Mouse (Mus musculus): ENCODE data around the gene Cd2bp2.
A peak's percentile ranks its signal among the peaks of the same experiment; 100 is the strongest.

The Cd2bp2 gene

DNA sequence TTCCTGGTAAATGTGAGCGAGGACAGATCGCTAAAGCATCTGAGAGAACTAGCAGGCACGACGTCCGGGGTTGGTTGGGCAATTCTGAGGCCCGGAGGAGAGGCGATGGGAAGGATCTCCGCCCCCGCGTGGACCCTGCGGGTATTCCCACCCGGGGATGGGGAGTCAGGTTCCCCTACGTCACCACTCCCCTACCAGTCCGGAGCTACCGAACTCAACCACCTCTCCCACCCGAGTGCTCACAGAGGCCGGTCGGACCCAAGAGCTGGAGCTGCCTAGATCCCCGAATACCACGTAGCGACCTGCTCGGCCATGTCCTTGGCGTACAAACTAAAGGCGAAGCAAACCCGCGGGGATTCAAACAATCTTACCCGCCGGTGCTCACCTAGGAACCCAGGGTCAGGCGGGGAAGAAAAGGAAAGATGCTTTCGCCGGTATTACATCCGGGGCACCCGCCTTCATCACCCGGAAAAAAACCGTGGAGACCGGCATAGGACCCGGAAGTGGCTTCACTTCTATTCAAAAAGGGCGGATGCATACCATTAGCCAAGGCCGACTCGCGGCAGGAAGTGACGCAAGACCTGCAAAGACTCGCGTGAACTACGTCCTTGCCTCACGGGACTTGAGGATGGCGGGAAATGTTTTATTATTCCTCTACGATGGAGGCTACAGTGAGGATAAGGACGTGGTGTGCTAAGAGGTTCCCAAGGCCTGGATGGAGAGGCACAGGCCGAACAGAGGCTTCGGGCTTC is at the start of gene Cd2bp2:
Cd2bp2 (minus strand) TSS at position 507 of the 752 bp plus-strand sequence.
- DNase-seq, result peak; percentile 97 to 98

DNA sequence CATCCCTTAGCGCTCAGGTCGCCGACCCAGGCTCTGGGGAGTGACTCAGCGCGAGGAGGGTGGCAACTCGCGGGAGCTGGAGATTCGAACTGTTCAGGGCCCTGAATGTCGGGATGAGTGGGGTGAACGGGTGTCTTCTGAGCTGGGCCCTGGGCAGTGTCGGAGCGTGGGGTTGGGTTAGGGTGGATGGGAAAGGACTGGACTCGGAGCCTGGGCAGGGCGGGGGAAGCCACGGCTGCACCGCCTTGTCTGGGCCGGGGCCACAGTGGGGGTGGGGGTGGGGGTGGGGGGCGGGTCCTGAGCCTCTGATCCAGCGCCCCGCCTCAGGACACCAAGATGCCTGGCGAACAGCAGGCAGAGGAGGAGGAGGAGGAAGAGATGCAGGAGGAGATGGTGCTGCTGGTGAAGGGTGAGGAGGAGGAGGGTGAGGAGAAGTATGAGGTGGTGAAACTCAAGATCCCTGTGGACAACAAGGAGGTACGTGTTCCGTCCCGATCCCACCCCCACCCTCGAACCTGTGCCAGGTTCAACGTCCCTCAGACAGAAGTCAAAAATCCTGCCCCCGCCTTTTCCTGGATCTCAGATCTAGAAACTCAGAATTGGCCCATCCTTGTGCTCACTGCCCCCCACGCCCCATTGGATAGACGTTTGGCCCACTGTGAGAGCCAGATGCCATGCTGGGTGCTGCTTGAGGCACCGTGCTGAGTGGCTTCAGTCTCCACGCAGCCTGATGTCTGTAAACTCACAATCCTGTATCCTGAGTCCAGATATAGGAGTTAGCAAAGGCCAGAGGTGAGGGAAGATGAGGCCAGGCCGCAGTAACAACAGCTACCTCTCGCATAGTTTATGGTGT is 49.0 kb upstream of the Cd2bp2 start:
- DNase-seq, result peak; percentile 52 to 72

DNA sequence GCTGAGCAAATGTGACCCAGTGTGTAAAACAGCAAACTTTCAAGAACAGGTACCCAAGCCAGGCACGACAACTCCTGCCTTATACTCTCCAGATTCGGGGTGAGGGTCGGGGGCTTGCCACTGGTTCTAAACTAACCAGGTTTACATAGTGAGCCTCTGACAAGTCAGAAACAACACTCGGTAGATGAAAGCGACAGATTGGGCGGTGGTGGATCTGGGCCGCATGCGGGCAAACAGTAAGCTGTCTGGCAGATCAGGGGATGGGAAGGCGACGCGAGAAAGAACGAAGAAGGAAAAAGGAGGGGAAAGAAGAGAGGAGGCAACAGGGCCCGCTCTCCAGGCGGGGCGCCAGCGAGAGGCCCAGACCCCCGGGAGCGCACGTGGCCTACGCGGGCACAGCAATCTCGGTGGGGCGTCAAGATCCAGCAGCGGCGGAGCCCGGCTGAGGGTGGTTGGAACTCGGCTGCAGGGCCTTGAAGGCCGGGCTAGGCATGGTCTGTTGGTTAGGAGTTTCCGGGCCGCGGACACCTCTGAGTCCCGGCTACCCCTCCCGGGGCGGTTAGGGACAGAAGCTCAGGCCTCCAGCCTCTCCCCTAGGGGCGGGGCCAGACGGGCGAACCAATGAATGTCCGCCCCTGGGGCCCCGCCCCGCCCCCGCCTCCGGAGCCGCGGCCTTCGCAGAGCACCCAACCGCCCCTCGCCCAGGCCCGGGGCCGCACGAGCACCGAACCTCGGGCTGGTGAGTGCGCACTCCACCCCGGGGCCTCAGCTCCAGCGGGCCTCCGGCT is 48.2 kb upstream of the Cd2bp2 start, which contains the start of gene Zfp771:
Zfp771 (plus strand) TSS at position 405 of the 788 bp plus-strand sequence.
- DNase-seq, result peak; percentile 98 to 100

DNA sequence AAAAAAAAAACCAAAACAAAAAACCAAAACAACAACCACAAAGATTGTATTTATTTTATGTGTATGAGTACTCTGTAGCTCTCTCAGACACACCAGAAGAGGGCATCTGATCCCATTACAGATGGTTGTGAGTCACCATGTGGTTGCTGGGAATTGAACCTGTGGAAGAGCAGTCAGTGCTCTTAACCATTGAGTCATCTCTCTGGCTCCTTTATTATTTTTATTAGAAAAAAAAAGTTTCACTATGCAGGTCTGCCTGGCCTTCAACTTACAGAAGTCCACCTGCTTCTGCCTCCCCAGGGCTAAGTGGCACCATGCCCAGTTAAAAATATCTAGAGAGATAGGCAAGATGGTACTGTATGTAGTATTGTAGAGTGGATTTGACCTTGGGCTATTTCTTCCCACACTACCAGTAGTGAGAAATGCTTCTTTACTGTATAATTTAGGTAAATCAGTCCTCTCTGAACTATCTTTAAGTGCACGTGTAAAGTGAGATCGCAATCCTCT is 47.6 kb upstream of the Cd2bp2 start:
- DNase-seq, result no peak

DNA sequence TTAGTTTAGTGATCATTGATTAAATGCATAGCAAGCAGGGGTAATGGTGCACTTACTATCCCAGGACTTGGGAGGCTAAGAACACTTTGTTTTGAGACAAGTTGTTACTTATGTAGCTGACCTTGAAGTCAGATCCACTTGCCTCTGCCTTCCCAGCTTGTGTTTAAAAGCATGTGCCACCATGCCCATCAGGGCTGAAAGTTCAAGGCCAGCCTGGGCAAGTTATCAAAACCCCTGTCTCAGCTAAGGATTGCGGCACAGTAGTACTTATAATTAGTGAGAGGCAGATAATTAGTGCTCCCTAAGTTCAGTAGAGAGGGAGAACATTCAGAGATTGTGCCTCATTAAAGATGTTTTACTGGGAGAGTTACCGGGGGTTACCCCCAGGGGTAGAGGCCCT is 38.9 kb upstream of the Cd2bp2 start:
- DNase-seq, result no peak

DNA sequence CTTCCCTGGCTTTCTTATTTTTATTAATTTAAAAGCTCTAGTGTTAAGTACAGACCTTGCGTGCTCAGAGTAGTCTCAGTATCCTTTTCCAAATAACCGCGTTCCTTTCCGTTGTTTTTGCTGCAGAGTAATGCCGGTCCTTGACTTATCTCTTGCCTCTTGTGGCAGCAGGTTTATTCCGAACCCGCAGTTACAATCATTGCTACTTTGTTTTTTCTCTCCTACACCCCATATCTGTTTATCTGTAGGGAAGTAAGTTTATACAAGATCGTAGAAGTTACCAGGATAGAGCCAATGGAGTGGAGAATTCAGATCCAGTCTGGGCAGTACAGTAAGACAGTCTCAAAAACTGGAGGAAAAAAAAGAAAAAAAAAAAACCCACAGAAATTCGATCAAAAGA is 37.9 kb upstream of the Cd2bp2 start:
- no peak for DNase-seq

DNA sequence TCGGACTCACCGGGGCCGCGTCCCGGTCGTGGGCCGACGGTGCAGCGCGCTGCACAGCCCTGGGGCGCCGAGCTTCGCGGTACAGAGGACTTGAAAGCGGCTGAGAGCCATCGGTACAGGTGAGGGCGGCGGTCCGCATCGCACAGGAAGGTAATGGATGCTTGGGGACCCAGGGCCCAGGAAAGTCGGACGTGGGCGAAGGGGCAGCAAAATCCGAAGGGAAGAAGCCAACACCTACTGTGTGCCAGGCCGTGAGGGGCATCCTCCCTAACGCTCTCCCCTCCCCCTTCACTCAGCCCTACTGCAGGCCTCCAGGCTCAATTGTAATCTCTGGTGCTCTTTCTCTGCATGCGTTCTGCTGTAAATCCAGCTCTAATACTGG is 37.5 kb upstream of the Cd2bp2 start:
- no peak for DNase-seq

DNA sequence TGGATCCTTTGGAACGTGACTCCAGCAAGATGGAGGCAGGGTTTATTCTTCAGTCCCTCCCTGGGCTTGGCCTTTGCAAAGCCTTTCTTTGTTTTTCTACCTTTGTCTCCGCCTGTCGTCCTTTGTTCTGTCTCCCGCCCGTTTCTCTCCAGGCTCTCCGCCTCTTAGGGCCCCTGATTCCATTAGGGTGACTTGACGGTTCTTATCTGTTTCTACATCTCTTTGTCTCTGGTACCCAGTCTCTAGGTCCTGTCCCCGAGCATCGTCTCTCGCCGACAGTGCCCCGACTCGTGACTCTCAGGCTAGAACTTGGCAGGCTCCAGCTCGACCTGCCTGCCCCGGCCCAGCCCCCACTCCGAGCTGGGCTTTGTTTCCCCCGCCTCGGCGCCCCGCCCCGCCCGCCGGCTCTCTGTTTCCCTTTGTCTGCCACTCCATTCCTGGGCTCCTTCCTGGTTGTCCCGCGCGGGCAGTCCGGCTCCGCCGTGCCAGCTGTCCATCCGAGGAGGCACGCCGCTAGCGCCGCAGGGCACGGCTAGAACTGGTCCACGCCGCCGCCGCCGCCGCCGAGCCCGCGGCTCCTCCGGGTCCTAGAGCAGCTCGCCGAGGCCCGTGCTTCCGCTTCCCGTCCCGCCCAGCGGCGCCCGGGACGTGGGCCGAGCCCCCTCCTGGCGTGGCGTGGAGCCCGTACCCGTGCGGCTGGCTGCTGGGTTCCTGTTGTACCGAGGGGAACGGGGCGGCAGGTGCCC is 36.9 kb upstream of the Cd2bp2 start, which contains the start of the genes Zfp553 and Sept1:
Zfp553 (plus strand) TSS at position 440 of the 746 bp plus-strand sequence.
Sept1 (minus strand) TSS at position 509 of the 746 bp plus-strand sequence.
- peak; percentile 88 to 92 for DNase-seq

DNA sequence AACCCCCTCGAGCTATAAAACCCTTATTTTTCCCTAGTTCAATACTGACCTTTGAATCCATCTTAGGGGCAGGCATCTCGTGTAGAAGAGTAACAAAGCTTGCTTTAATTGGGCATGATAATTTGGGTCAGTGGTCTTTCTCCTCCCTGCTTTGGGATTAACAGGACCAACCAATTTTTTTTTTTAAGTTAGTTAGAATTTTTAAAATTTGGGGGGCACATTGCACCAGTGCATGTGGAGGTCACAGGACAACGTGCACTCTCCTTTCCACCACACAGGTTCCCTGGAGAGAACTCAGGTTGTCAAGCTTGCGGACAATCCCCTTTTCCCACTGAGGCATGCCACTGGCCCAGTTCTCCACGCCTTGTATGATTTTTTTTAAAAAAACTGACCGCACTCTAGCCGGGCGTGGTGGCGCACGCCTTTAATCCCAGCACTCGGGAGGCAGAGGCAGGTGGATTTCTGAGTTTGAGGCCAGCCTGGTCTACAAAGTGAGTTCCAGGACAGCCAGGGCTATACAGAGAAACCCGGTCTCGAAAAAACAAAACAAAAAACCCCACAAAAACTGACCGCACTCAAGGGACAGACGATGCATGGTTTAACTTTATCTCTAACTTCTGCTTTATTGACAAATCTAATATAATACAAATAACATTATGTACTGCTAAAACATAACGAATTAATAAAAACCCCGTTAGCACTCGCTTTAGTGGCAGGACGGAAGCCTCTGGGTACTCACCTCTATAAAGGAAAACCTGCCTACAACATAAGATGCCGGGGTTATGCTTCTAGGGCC is 36.2 kb upstream of the Cd2bp2 start:
- no peak for DNase-seq

DNA sequence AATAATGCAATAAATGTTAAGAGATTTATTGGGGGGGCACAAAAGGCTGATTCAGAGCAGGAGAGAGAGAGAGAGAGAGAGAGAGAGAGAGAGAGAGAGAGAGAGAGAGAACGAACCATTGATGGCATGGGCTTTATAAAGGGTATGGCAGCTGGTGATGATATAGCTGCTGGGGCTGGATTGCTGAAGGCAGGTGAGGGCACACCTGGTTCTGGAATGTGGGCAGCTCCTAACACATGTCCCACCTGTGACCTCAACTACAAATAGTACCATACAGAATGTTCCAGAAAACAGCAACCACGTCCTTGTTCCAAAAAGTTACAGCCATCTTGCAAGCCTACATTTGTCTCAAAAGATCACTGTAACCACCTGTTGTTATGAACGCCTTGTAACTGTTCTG is 35.5 kb upstream of the Cd2bp2 start:
- no peak for DNase-seq

DNA sequence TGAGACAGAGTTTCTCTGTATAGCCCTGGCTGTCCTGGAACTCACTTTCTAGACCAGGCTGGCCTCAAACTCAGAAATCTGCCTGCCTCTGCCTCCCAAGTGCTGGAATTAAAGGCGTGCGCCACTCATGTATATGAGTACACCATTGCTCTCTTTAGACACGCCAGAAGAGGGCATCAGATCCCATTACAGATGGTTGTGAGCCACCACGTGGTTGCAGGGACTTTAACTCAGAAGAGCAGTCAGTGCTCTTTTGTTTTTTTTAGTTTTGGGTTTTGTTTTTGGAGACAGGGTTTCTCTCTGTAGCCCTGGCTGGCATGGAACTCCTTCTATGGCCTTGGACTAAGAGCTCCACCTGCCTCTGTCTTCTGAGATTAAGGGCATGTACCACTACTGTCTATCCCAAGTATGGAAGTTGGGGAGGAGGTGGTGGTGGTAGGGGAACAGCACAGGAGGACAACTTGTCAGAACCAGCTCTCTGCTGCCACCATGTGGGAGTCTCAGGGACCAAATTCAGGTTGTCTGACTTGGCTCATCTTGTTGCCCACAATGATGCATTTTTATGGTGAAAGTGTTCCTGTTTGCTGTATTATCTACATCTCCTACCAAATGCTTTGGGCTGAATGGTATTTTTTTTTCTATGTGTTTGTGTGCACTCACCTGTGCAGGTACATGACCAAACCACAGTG is 32.9 kb upstream of the Cd2bp2 start:
- DNase-seq, result peak; percentile 83 to 94

DNA sequence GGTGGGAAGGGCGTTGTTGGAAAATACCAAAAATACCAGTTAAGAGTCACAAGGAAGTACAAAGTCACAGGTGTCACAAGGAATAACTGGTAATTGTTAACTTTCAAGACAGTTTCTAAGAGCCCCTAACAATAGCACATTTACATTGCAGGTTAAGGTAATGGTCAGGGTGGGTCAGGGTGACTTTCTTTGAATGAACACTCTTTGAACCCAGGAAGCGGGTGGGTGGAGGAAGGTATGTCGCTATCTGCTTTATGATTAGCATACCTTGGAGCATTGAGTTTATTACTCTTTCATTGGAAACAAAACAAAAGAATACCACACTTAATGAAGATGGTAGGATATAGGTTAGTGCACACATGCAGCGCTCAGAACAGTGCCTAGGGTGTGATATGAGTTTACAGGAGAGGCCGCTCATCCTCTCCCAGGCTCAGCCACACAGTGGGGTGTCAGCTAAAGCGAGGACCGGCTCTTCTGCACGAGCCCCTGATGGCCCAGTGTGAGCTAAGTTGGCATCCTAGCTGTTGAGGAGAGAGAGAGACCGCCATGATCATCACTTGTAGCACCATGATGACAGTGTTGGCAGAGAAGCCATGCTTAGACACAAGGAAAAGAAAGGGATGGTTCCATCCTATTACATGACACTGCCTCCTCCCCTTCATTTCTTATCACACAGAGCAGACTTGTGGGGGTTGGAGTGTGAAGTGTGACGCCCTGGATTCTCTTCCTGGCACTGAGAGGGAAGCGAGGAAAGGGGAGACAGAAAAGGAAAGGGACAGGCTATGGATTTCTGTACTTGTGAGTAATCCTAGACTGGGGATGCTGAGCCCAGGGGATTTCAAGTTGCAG is 29.5 kb upstream of the Cd2bp2 start:
- no peak for DNase-seq

DNA sequence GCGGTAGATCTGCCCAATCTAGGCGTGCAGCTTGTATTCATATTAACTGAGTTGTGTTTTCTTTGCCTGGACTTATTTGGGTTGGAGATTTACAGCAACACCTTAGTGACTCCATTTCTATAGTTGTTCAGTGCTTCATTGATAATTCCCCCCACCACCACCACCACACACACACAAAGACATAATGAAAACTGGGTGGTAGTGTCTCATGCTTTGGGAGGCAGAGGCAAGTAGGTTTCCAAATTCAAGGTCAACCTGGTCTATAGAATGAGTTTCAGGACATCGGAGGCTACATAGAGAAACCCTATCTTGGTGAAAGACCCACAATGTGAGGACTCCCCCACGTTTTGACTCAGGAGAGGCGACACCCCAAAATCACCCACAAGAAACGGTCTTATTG is 28.8 kb upstream of the Cd2bp2 start:
- no peak for DNase-seq

DNA sequence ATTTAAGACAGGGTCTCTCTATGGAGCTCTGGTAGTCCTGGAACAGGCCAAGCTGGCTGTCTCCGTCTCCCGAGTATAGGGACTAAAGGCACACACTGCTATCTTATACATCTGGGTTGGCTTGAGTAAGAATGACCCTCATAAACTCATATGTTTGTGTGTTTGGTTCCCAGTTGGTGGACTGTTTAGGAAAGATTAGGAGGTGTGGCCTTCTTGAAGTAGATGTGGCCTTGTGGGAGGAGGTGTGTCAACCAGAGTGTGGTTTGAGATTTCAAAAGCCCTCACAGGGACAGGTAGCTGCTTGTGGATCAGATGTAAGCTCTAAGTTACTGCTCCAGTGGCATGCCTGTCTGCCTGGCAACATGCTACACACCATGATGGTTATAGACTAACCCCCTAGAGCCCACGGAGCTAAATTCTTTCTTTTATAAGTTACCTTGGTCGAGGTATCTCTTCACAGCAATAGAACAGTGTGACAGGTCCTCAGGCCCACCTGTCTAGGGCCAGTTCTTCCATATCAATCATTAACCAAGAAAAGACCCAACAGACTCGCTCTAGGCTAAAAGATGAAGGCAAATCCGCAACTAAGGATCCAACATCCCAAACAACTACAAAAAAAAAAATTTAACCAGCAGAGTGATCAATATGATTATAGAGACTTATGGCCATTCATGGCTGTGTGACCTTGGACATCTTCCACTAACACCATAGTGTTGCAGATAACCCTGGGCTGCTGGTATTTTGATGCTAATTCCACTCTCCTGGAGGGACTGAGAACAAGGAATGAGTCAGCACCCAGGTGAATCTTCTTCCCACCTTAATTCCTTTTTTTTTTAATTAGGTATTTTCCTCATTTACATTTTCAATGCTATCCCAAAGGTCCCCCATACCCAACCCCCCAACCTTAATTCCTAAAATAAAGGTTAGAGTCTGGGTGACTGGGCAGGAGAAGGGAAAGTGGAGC is 27.9 kb upstream of the Cd2bp2 start:
- DNase-seq, result no peak

DNA sequence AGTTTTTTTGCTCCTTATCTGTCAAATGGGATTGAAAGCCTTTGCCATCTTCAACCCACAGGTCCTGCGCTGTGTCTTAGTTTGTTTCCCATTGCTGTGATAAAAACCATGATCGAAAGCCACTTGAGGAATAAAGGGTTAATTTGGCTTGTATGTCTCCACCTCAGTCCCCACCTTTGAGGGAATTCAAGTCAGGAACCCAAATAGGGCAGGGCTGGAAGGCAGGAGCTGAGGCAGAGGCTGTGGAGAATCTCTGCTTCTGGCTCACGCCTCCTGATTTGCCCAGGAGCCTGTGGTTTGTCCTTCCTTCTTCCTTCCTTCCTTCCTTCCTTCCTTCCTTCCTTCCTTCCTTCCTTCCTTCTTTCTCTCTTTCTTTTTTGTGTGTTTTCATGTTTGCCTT is 27.3 kb upstream of the Cd2bp2 start:
- no peak for DNase-seq

DNA sequence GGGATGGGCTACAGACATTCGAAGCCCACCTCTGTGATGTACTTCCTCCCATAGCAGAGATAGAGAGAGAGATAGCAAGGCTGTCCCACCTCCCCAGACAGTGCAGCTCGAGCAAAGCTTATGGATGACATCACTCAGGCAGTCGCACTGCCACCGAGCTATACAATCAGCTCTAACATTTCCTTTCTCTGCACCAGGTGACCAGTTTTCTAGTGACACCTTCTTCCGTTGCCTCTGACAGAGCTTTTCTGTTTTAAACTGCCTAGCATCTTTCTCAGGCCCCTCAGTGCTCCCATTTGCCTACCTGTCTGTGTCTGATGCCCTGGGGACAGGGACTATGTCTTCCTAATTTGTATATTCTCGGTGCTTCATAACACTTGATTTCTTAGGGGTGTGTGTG is 24.6 kb upstream of the Cd2bp2 start:
- DNase-seq, result no peak

DNA sequence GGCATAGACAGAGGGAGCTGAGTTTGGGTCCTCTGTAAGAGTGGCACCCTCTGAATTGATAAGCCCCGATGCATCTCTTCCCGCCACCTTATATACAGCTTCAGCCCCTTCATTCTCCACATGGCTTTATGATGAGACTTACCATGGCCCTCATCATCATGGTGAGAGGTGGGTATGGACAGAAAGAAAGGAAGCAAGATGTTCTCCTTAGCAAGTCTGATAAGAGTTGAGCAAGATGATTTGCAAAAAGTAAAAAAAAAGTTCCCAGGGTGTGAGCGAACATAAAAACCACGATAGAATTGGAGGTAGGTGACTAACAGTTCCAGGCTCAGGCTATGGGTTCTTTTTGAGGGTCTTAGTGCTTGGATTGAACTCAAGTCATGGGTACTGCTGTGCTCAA is 22.8 kb upstream of the Cd2bp2 start:
- no peak for DNase-seq

DNA sequence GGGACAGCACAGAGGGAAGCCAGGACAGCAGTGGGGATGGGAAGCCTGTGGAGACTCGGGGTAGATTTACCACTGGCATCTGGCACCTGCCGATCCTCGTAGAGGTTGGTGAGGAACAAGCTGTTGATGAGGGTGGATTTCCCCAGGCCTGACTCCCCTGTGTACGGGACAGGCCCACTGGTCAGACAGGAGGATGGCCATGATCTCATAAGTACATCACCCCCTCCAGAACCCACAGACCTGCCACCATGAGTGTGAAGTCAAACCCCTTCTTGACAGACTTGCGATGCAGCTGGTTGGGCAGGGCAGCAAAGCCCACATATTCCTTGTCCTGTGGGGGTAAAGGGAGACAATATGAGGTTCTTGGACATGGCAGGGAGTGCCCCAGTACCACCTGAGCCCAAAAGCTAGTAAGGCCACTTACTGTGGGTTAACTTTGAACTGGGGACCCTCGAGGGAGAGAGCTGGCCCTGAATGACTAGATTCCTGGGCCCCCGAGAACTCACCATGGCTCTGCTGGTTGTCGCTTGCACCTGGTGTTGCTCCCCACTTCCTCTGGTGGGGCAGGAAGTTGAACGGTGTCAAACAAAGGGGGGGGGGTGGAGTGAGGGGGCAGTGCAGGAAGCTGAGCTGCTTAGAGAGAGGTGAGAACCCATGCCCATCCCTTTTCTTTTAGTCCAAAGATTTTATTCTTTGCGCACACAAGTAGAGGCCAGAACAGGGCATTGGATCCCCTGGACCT is 22.2 kb upstream of the Cd2bp2 start:
- no peak for DNase-seq

Data from kidney, postnatal 36 days (tissue).